8 mouse cellular contexts compared by ENCODE assay signal in the genomic region with DNA sequence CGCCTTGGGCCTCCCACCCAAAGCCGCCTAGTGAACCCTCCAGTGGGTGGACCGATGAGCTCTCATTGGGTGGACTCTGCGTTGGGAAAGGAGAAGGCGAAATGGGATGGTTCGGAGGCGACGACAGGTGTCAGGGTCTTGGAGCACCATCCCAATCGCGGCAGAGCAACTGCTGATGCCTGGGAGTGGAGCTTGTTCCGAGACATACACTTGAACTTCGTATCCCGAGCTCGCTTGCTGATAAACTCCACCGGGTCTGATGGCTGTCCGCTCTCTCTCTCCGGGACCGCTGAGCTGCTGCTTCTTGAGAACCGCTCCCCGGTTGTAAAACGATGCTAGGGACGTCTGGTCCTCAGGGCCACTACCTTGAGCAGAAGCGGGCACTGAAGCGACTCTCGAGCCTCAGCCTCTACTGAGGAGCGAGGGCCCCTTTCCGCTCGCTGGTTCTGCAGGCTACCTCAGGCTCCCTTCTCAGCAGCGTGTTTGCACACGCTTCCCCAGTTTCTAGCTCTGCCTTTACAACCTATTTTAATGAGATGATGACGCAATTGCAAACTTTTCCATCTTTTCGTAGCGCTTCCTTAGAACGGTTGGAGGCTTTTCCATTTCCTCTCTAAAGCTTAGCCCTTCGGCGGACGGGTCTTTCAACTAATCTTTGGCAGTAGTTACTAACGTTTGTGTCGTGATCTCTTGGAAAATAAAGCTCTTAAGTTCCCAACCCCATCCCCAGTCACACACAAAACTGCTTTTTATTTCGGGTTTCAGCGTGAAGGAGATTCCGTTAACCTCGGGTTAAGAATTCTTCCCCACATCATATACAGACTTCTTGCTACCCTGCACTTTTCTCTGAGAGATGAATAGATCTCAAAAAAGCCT. TPM values are rescaled to one million over a fixed set of nuclear protein-coding genes. Genes with fewer than 3 reads are reported as not detected.
A peak's percentile ranks its signal among the peaks of the same experiment; 100 is the strongest.
DNase-seq lines count a peak whose midpoint lies in the region; ATAC-seq and TF ChIP-seq lines count a peak whose summit lies in the region.

No protein-coding gene starts in this region.

- no peaks in the 10 kb centered on the region for H3K36me3 ChIP-seq in ES-Bruce4 (ENCODE audit: control insufficient read depth, insufficient read depth, low read length, poor library complexity, severe bottlenecking)
- no peaks in the 10 kb centered on the region for H3K36me3 ChIP-seq in hindbrain, embryonic 13.5 days
- no peaks in the 10 kb centered on the region for H3K36me3 ChIP-seq in liver, embryonic 13.5 days
- H3K36me3 ChIP-seq in neural tube, embryonic 13.5 days: no peaks in the 10 kb centered on the region

- 2% methylated on average over 43 of the region's 43 CpGs for WGBS in hindbrain, embryonic 13.5 days
- WGBS in liver, embryonic 13.5 days (ENCODE audit: insufficient replicate concordance): 1% methylated on average over 43 of the region's 43 CpGs
- 2% methylated on average over 43 of the region's 43 CpGs for WGBS in neural tube, embryonic 13.5 days

- H3K27ac ChIP-seq in ES-Bruce4 (ENCODE audit: insufficient read depth, low read length): peak overlapping the region; percentile 54
- peak overlapping the region; percentile 83 for H3K27ac ChIP-seq in cortical plate, adult 2 months (ENCODE audit: insufficient read depth, low read length)
- peak overlapping the region; percentile 96 for H3K27ac ChIP-seq in hindbrain, embryonic 13.5 days
- peak overlapping the region; percentile 93 for H3K27ac ChIP-seq in liver, embryonic 13.5 days
- peak overlapping the region; percentile 96 for H3K27ac ChIP-seq in neural tube, embryonic 13.5 days (replicated peaks)

- TF ChIP-seq POLR2A in ES-Bruce4 (IDR thresholded peaks at IDR 0.05; ENCODE audit: insufficient read depth, low read length): no peak
- TF ChIP-seq POLR2A in cortical plate, adult 2 months (IDR thresholded peaks at IDR 0.05; ENCODE audit: extremely low read depth, insufficient read depth, low read length): peak; percentile 67; the same call in 1 of the 2 replicates

- peak overlapping the region; percentile 85 for H3K4me2 ChIP-seq in hindbrain, embryonic 13.5 days
- peak overlapping the region; percentile 90 for H3K4me2 ChIP-seq in liver, embryonic 13.5 days
- peak overlapping the region; percentile 82 for H3K4me2 ChIP-seq in neural tube, embryonic 13.5 days

- H3K4me3 ChIP-seq in ES-Bruce4 (ENCODE audit: low read depth, low read length): peak overlapping the region; percentile 69
- peak overlapping the region; percentile 74 for H3K4me3 ChIP-seq in cortical plate, adult 2 months (ENCODE audit: insufficient read depth, low read length)
- peak overlapping the region; percentile 94 for H3K4me3 ChIP-seq in hindbrain, embryonic 13.5 days
- H3K4me3 ChIP-seq in liver, embryonic 13.5 days (replicated peaks): peak overlapping the region; percentile 70
- peak overlapping the region; percentile 92 for H3K4me3 ChIP-seq in neural tube, embryonic 13.5 days

- no peaks in the 10 kb centered on the region for H3K9me3 ChIP-seq in ES-Bruce4 (replicated peaks; ENCODE audit: control insufficient read depth, insufficient read depth, low read length, poor library complexity, severe bottlenecking)
- H3K9me3 ChIP-seq in hindbrain, embryonic 13.5 days: no peaks in the 10 kb centered on the region
- no peaks in the 10 kb centered on the region for H3K9me3 ChIP-seq in liver, embryonic 13.5 days (replicated peaks)
- no peaks in the 10 kb centered on the region for H3K9me3 ChIP-seq in neural tube, embryonic 13.5 days

- no peaks in the 10 kb centered on the region for H3K27me3 ChIP-seq in ES-Bruce4 (ENCODE audit: control insufficient read depth, insufficient read depth, low read length, poor library complexity, severe bottlenecking)
- 0 out of 2 replicates have a peak, but pooled peaks cover 3% of the 10 kb centered on the region for H3K27me3 ChIP-seq in hindbrain, embryonic 13.5 days
- no peaks in the 10 kb centered on the region for H3K27me3 ChIP-seq in liver, embryonic 13.5 days
- H3K27me3 ChIP-seq in neural tube, embryonic 13.5 days: no peaks in the 10 kb centered on the region

- peak overlapping the region; percentile 60 for H3K9ac ChIP-seq in ES-Bruce4 (ENCODE audit: low read depth, poor library complexity, severe bottlenecking)
- peak overlapping the region; percentile 69 for H3K9ac ChIP-seq in hindbrain, embryonic 13.5 days
- H3K9ac ChIP-seq in liver, embryonic 13.5 days: peak overlapping the region; percentile 80
- H3K9ac ChIP-seq in neural tube, embryonic 13.5 days: peak overlapping the region; percentile 94

- no peak for TF ChIP-seq EP300 in ES-Bruce4 (IDR thresholded peaks at IDR 0.05; ENCODE audit: insufficient read depth, low read depth, low read length)

- ATAC-seq in hindbrain, embryonic 13.5 days (ENCODE audit: low FRiP score): 0 out of 2 replicates have a peak, but pooled peaks have one; percentile 2
- ATAC-seq in liver, embryonic 13.5 days (ENCODE audit: low read depth): peak; percentile 2
- ATAC-seq in neural tube, embryonic 13.5 days (ENCODE audit: low read depth): peak; percentile 16

- H3K4me1 ChIP-seq in ES-Bruce4 (ENCODE audit: control insufficient read depth, insufficient read depth, low read length): peaks cover 2% of the 10 kb centered on the region
- peaks cover 3% of the 10 kb centered on the region; the same call in 1 of the 2 replicates for H3K4me1 ChIP-seq in cortical plate, adult 2 months (ENCODE audit: control insufficient read depth, insufficient read depth, low read length)
- H3K4me1 ChIP-seq in hindbrain, embryonic 13.5 days (replicated peaks): peaks cover 29% of the 10 kb centered on the region
- H3K4me1 ChIP-seq in liver, embryonic 13.5 days (replicated peaks): peaks cover 44% of the 10 kb centered on the region
- peaks cover 31% of the 10 kb centered on the region for H3K4me1 ChIP-seq in neural tube, embryonic 13.5 days (replicated peaks)

- TF ChIP-seq CTCF in ES-Bruce4 (IDR thresholded peaks at IDR 0.05; ENCODE audit: low read depth, low read length): no peak
- TF ChIP-seq CTCF in cortical plate, adult 2 months (IDR thresholded peaks at IDR 0.05; ENCODE audit: extremely low read depth, insufficient read depth, low read length): no peak

- peak; percentile 37 to 43 for DNase-seq in heart, adult 9 months (ENCODE audit: low spot score in 2 of 2)
- DNase-seq in heart, postnatal 4 days: no peak
- DNase-seq in liver, embryonic 13.5 days: no peak
- DNase-seq in cerebellum, adult 11-12 months: no peak

RNA-seq across cellular contexts. Expression of a gene that starts 1.1 kb away (rescaled TPM):
- total RNA-seq in heart, postnatal 4 days (2021): 10 to 100 TPM; 23.3 to 24.0 TPM
- 31.2 and 38.0 TPM in 2 replicates for polyA plus RNA-seq in ES-Bruce4 (2011; ENCODE audit: insufficient read depth, insufficient read length, low read depth, missing spikeins)
- polyA plus RNA-seq in cortical plate, adult 2 months (2012; rRNA removed): 106 and 113 TPM in 2 replicates
- polyA plus RNA-seq in hindbrain, embryonic 13.5 days (2015; fragmentation: Nextera tagmentation; extraction: Ambion mirVana): 14.0 and 15.1 TPM in 2 replicates
- 6.3 and 6.8 TPM in 2 replicates for polyA plus RNA-seq in liver, embryonic 13.5 days (2015; fragmentation: Nextera tagmentation; extraction: Ambion mirVana)
- polyA plus RNA-seq in neural tube, embryonic 13.5 days (2015; fragmentation: Nextera tagmentation; extraction: Ambion mirVana): 14.0 and 15.9 TPM in 2 replicates

RNA-seq across cellular contexts. Expression of a gene that starts 13.7 kb away (rescaled TPM):
- 1 to 10 TPM; 6.5 to 6.9 TPM for total RNA-seq in heart, postnatal 4 days (2021)
- polyA plus RNA-seq in ES-Bruce4 (2011; ENCODE audit: insufficient read depth, insufficient read length, low read depth, missing spikeins): 6.5 and 8.8 TPM in 2 replicates
- polyA plus RNA-seq in cortical plate, adult 2 months (2012; rRNA removed): 9.5 and 10.5 TPM in 2 replicates
- polyA plus RNA-seq in hindbrain, embryonic 13.5 days (2015; fragmentation: Nextera tagmentation; extraction: Ambion mirVana): 10.1 and 10.6 TPM in 2 replicates
- 3.0 and 3.2 TPM in 2 replicates for polyA plus RNA-seq in liver, embryonic 13.5 days (2015; fragmentation: Nextera tagmentation; extraction: Ambion mirVana)
- 8.9 and 11.3 TPM in 2 replicates for polyA plus RNA-seq in neural tube, embryonic 13.5 days (2015; fragmentation: Nextera tagmentation; extraction: Ambion mirVana)

Comparison
In these comparisons a context has a peak if more than half of its experiments do, and no peak if none do; other contexts are left out.
1. DNase-seq: peak in heart, adult 9 months (2 of 2); none in heart, postnatal 4 days (single experiment), liver, embryonic 13.5 days (single experiment) and cerebellum, adult 11-12 months (single experiment).
2. Peak in every context shown above with its lines, with median percentiles within 50 percentile points of each other: H3K27ac ChIP-seq, H3K4me3 ChIP-seq, H3K9ac ChIP-seq, ATAC-seq and H3K4me2 ChIP-seq.